Mouse (Mus musculus) intestine, postnatal 0 days (tissue): ENCODE measurements around the gene Syndig1l. TPM values are rescaled to one million over a fixed set of nuclear protein-coding genes. Genes with fewer than 3 reads are reported as not detected.

Experiments
- ATAC-seq: fragments of 200-750 bp; cut with Nextera tagmentation; 2 replicates; pipeline ENCODE4 v1.8.0; 2017; ENCODE audit warnings: mild to moderate bottlenecking, moderate TSS enrichment, moderate library complexity
- H3K27ac ChIP-seq: fragments of 300-500 bp; sonication (generic); 2 replicates; pipeline ENCODE4 v1.5.1; 2014; ENCODE audit warnings: mild to moderate bottlenecking, low read depth, low read length, moderate library complexity
- H3K27me3 ChIP-seq: fragments of 300-500 bp; sonication (generic); replicated peaks from 2 replicates; pipeline ENCODE4 v1.6.1; 2014; ENCODE audit warnings: low read length, mixed read lengths; ENCODE audit not compliant: control insufficient read depth, insufficient read depth
- H3K36me3 ChIP-seq: fragments of 300-500 bp; sonication (generic); 2 replicates; pipeline ENCODE4 v1.6.1; 2014; ENCODE audit warnings: mild to moderate bottlenecking, moderate library complexity; ENCODE audit not compliant: control insufficient read depth, insufficient read depth
- H3K4me1 ChIP-seq: fragments of 300-500 bp; sonication (generic); replicated peaks from 2 replicates; pipeline ENCODE4 v1.6.1; 2014; ENCODE audit warnings: antibody characterized with exemption, low read length, mixed read lengths; ENCODE audit not compliant: control insufficient read depth, insufficient read depth
- H3K4me2 ChIP-seq: fragments of 300-500 bp; sonication (generic); replicated peaks from 2 replicates; pipeline ENCODE4 v1.6.1; 2014; ENCODE audit warnings: low read depth, mild to moderate bottlenecking, moderate library complexity
- H3K4me3 ChIP-seq: fragments of 300-500 bp; sonication (generic); 2 replicates; pipeline ENCODE4 v1.5.1; 2014; ENCODE audit warnings: low read depth, low read length
- H3K9ac ChIP-seq: fragments of 300-500 bp; sonication (generic); 2 replicates; pipeline ENCODE4 v1.6.1; 2014; ENCODE audit warnings: mild to moderate bottlenecking, low read depth, low read length
- H3K9me3 ChIP-seq: fragments of 300-500 bp; sonication (generic); 2 replicates; pipeline ENCODE4 v1.6.1; 2016; ENCODE audit warnings: mixed run types; ENCODE audit not compliant: control insufficient read depth
- CTCF ChIP-seq: sonication (generic); IDR thresholded peaks from 2 replicates; pipeline ENCODE4 v1.5.1; 2016; ENCODE audit warnings: low read depth, mild to moderate bottlenecking, control low read depth, antibody characterized with exemption, moderate library complexity
- WGBS: fragments of 180-500 bp; shearing (Covaris S2); extraction: QIAGEN DNeasy Blood & Tissue Kit; methylation state at CpG from one replicate; pipeline ENCODE4 v1.1.7; 2014; 5-methylcytosine and 5-hydroxymethylcytosine counted together
- polyA plus RNA-seq: library from polyadenylated mRNA; unstranded; fragments of >200 nt; fragmentation: Nextera tagmentation; extraction: Ambion mirVana; gene quantifications from 2 replicates; pipeline ENCODE4 v1.2.1, GENCODE M21; 2015

Gene Syndig1l
- polyA plus RNA-seq, 1 experiment from 2014 or later, result 0.12 TPM

DNA sequence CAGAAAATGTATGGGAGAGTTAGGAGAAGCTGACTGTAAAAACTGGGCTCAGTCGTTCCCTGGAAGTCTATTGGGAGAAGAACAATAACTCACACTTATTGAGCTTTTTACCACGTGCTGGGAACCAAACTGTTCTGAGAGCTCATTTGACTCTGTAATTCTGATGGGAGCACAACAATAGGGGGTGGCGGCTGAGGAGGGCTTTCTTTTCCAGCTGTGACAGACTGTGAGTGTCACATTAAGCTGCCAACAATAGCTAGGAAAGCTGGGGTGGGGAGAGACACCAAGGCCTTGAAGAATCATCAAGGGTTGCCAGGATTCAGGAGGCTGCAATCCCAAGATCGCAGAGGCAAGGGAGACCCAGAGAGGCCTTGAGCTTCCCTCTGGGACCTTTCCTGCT, 12.5 kb downstream of the Syndig1l start:
- Histone ChIP-seq H3K4me2 (no peak overlapping the region), H3K27ac (no peak overlapping the region), H3K4me1 (no peaks in the 10 kb centered on the region), H3K9ac (no peak overlapping the region), H3K4me3 (no peak overlapping the region), H3K9me3 (no peaks in the 10 kb centered on the region), H3K27me3 (no peaks in the 10 kb centered on the region), H3K36me3 (no peaks in the 10 kb centered on the region)
- 47% methylated on average over 4 of the region's 4 CpGs for WGBS
- TF ChIP-seq CTCF, result no peak
- ATAC-seq, result no peak

DNA sequence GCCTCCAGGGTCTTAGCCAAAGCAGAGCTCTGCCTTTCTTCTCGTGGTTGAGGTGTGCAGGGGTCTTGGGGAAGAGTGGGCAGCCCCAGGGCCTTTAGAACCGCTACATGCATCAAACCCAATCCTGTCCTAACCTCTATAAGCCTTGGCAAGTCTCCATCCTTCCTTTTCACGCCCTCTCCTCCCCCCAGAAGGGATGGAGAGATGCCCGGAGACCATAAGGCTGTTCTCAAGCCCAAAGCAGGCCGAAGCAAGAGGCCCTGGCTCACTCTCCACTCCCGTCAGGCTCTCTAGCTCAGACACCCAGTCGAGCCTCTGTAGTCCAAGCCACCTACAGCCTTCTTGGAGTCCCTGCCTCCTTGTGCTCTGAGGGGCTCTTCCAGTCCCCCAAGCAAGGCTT, 14.1 kb downstream of the Syndig1l start:
- Histone ChIP-seq H3K36me3 (no peaks in the 10 kb centered on the region), H3K9me3 (no peaks in the 10 kb centered on the region), H3K9ac (no peak overlapping the region), H3K27me3 (no peaks in the 10 kb centered on the region), H3K4me2 (no peak overlapping the region), H3K4me1 (no peaks in the 10 kb centered on the region), H3K27ac (no peak overlapping the region), H3K4me3 (no peak overlapping the region)
- no peak for TF ChIP-seq CTCF
- WGBS, result 66% methylated on average over 7 of the region's 7 CpGs
- ATAC-seq, result no peak

DNA sequence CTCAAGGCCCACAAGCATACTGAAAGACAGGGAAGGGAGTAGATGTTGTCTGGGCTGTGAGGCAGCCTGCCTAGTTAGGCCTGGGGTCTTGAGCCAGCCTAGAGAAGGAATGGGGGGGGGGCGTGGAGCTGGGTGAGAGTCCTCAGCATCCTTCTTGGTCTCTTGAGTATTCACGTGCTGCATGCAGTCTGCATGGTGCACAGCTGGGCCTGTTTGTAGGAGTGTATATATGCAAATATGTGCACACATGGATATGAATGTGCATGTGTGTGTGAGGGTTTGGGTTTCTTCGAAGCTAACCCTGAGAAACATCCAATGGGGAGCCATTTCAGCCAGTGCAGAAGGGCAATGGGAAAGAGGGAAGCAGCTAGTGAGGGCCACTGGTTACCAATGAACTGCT, 22.6 kb downstream of the Syndig1l start:
- H3K9me3 ChIP-seq, result no peaks in the 10 kb centered on the region
- no peak overlapping the region for H3K4me3 ChIP-seq
- H3K27ac ChIP-seq, result no peak overlapping the region
- H3K9ac ChIP-seq, result no peak overlapping the region
- ATAC-seq, result no peak
- H3K4me2 ChIP-seq, result no peak overlapping the region
- no peaks in the 10 kb centered on the region for H3K27me3 ChIP-seq
- 82% methylated on average over 3 of the region's 3 CpGs for WGBS
- no peaks in the 10 kb centered on the region for H3K36me3 ChIP-seq
- H3K4me1 ChIP-seq, result no peaks in the 10 kb centered on the region
- no peak for TF ChIP-seq CTCF

DNA sequence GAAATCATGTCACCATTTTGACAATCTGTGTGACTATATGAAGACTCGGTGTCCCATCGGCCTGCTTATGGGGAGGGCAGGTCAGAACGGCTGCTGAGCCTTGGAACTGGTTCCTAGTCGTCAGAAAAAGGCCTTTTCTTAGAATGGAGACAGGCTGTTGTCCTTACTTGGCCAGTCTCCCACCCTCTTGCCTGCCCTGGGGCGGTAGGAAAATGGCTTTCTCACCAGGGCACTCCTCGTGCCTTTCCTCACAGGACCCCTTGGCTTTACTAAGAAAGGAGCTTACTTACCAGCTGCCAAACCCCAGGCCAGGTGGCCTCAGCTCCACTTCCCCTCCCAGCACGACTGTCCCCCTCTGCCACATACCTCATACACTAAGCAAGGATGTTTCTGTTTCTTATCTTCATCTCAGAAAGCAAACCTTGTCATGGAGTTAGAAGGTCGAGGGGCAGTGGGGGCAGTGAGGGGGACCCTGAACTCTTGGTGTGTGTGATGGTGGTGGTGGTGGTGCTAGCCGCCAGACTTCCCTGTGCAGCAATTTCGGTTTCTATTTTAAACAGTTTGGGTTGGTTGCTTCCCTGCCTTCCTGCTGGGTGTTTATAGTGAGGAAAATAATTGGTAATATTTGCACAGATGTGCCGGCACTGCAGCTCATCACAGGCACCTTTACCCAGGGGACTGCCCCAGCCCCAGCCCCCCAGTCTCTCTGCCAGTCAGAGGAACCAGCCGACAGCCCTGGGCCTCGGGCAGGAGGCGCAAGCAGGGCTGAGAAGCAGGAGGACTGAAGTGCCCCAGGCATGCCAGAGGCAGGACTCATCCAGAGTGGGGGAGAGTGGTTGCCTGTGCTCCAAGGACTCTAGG, 23.7 kb downstream of the Syndig1l start:
- WGBS, result 34% methylated on average over 14 of the region's 14 CpGs

DNA sequence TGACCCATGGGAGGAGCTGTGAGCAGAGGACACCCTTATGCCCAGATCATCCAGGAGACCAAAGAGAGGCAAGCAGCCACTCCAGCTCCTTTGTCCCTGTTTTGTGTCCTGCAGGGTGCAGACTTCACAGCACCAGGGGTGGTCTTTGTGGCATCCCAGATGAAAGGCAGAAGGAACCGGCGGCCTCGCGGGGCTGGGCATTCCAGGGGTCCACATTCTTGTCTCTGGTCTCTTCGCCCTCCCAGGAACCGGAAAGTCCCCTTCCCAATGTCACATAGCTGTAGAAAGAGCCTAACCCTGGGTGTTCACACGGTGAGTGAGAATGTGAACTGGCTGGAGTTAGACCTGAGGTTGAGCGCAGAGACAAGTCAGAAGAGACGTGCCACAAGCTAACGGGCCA, 27.0 kb downstream of the Syndig1l start:
- H3K4me3 ChIP-seq, result no peak overlapping the region

More for the DNA sequence above, 23.7 kb downstream of the Syndig1l start:
- no peak for ATAC-seq
- Histone ChIP-seq H3K9ac (no peak overlapping the region), H3K27me3 (no peaks in the 10 kb centered on the region), H3K4me3 (no peak overlapping the region), H3K9me3 (no peaks in the 10 kb centered on the region), H3K4me1 (no peaks in the 10 kb centered on the region), H3K36me3 (no peaks in the 10 kb centered on the region), H3K27ac (no peak overlapping the region), H3K4me2 (no peak overlapping the region)
- no peak for TF ChIP-seq CTCF

DNA sequence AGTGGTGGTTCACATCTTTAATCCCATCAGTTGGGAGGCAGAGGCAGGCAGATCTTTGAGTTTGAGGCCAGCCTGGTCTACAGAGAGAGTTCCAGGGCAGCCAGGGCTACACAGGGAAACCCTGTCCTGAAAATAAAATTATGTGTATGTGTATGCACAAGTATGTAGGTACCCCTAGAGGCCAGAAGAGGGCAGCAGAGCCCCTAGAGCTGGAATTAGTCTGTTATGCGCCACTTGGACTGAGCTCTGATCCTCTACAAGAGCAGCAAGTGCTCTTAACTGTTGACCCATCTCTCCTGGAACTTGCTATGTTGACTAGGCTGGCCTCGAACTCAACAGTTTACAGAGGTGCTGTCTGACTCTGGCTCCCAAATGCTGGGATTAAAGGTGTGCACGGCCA, 28.1 kb downstream of the Syndig1l start:
- peak; percentile 51 for TF ChIP-seq CTCF
- ATAC-seq, result no peak

More for the DNA sequence above, 27.0 kb downstream of the Syndig1l start:
- Histone ChIP-seq H3K36me3 (no peaks in the 10 kb centered on the region), H3K27me3 (no peaks in the 10 kb centered on the region), H3K4me1 (no peaks in the 10 kb centered on the region), H3K27ac (no peak overlapping the region), H3K4me2 (no peak overlapping the region), H3K9ac (no peak overlapping the region), H3K9me3 (no peaks in the 10 kb centered on the region)
- 17% methylated on average over 10 of the region's 10 CpGs for WGBS
- no peak for ATAC-seq
- no peak for TF ChIP-seq CTCF

More for the DNA sequence above, 28.1 kb downstream of the Syndig1l start:
- no peaks in the 10 kb centered on the region for H3K36me3 ChIP-seq
- no peak overlapping the region for H3K9ac ChIP-seq
- no peaks in the 10 kb centered on the region for H3K27me3 ChIP-seq
- 94% methylated on average over 3 of the region's 3 CpGs for WGBS
- no peak overlapping the region for H3K4me2 ChIP-seq
- no peak overlapping the region for H3K4me3 ChIP-seq
- no peaks in the 10 kb centered on the region for H3K9me3 ChIP-seq
- H3K27ac ChIP-seq, result no peak overlapping the region
- H3K4me1 ChIP-seq, result no peaks in the 10 kb centered on the region
